Mouse (Mus musculus) CD4-positive helper T cell, adult 2 months (primary cell): Measurements from ENCODE around the gene Tnfaip2.

ENCODE experiments used
- DNase-seq: peaks from one replicate; pipeline ENCODE4 v3.0.0-alpha.2; 2012; ENCODE audit warnings: low read depth, missing footprints, low spot score

The Tnfaip2 gene

GRCm38 (mm10) chr12:111445161-111445889, 3.1 kb downstream of the Tnfaip2 start:
- no peak for DNase-seq

- no peak for DNase-seq
Measured at GRCm38 (mm10) chr12:111445890-111446613, 3.8 kb downstream of the Tnfaip2 start.

- DNase-seq, result no peak
Measured at GRCm38 (mm10) chr12:111446745-111447144, 4.5 kb downstream of the Tnfaip2 start.

- DNase-seq, result no peak
Measured at GRCm38 (mm10) chr12:111447350-111447749, 5.1 kb downstream of the Tnfaip2 start.

GRCm38 (mm10) chr12:111447898-111448760, 5.9 kb downstream of the Tnfaip2 start:
- no peak for DNase-seq

- DNase-seq, result no peak
Measured at GRCm38 (mm10) chr12:111448931-111449705, 6.8 kb downstream of the Tnfaip2 start.

- no peak for DNase-seq
Measured at GRCm38 (mm10) chr12:111450359-111450758, 8.1 kb downstream of the Tnfaip2 start.

- no peak for DNase-seq
Measured at GRCm38 (mm10) chr12:111451561-111451960, 9.3 kb downstream of the Tnfaip2 start.

- no peak for DNase-seq
Measured at GRCm38 (mm10) chr12:111454021-111454420, 11.8 kb downstream of the Tnfaip2 start.

- no peak for DNase-seq
Measured at GRCm38 (mm10) chr12:111454543-111455280, 12.4 kb downstream of the Tnfaip2 start.

GRCm38 (mm10) chr12:111455311-111455846, 13.1 kb downstream of the Tnfaip2 start:
- DNase-seq, result no peak

GRCm38 (mm10) chr12:111455860-111456259, 13.6 kb downstream of the Tnfaip2 start:
- no peak for DNase-seq

GRCm38 (mm10) chr12:111457742-111458141, 15.5 kb downstream of the Tnfaip2 start:
- no peak for DNase-seq

GRCm38 (mm10) chr12:111463570-111463969, 21.3 kb downstream of the Tnfaip2 start:
- no peak for DNase-seq

GRCm38 (mm10) chr12:111466369-111466768, 24.1 kb downstream of the Tnfaip2 start:
- no peak for DNase-seq

- no peak for DNase-seq
Measured at GRCm38 (mm10) chr12:111468206-111468605, 25.9 kb downstream of the Tnfaip2 start.

GRCm38 (mm10) chr12:111469507-111469906, 27.2 kb downstream of the Tnfaip2 start:
- peak; percentile 23 for DNase-seq

- DNase-seq, result no peak
Measured at GRCm38 (mm10) chr12:111471119-111471518, 28.9 kb downstream of the Tnfaip2 start.

- no peak for DNase-seq
Measured at GRCm38 (mm10) chr12:111471721-111472120, 29.5 kb downstream of the Tnfaip2 start.

GRCm38 (mm10) chr12:111472886-111473285, 30.6 kb downstream of the Tnfaip2 start:
- DNase-seq, result no peak
